Mouse (Mus musculus) embryonic facial prominence, embryonic 15.5 days (tissue): ENCODE results near the gene Itpr2. TPM values are rescaled to one million over a fixed set of nuclear protein-coding genes. Genes with fewer than 3 reads are reported as not detected.
A peak's percentile ranks its signal among the peaks of the same experiment; 100 is the strongest.

ENCODE experiments used
- ATAC-seq: fragments of 200-750 bp; cut with Nextera tagmentation; 2 replicates; pipeline ENCODE4 v1.8.0; 2017; ENCODE audit warnings: low read depth, moderate TSS enrichment; ENCODE audit not compliant: insufficient number of reproducible peaks, low FRiP score, low TSS enrichment
- H3K27ac ChIP-seq: fragments of 300-500 bp; sonication (generic); replicated peaks from 2 replicates; pipeline ENCODE4 v1.5.1; 2015; ENCODE audit warnings: mild to moderate bottlenecking, inconsistent platforms
- H3K27me3 ChIP-seq: fragments of 300-500 bp; sonication (generic); 2 replicates; pipeline ENCODE4 v1.6.1; 2015; ENCODE audit warnings: inconsistent platforms
- H3K36me3 ChIP-seq: fragments of 300-500 bp; sonication (generic); 2 replicates; pipeline ENCODE4 v1.6.1; 2015; ENCODE audit warnings: mild to moderate bottlenecking, inconsistent platforms
- H3K4me1 ChIP-seq: fragments of 300-500 bp; sonication (generic); 2 replicates; pipeline ENCODE4 v1.6.1; 2015; ENCODE audit warnings: inconsistent platforms
- H3K4me2 ChIP-seq: fragments of 300-500 bp; sonication (generic); replicated peaks from 2 replicates; pipeline ENCODE4 v1.6.1; 2015; ENCODE audit warnings: mild to moderate bottlenecking, inconsistent platforms
- H3K4me3 ChIP-seq: fragments of 300-500 bp; sonication (generic); replicated peaks from 2 replicates; pipeline ENCODE4 v1.5.1; 2015; ENCODE audit warnings: mild to moderate bottlenecking, inconsistent platforms
- H3K9ac ChIP-seq: fragments of 300-500 bp; sonication (generic); 2 replicates; pipeline ENCODE4 v1.6.1; 2015; ENCODE audit warnings: inconsistent platforms
- H3K9me3 ChIP-seq: fragments of 300-500 bp; sonication (generic); replicated peaks from 2 replicates; pipeline ENCODE4 v1.6.1; 2016; ENCODE audit warnings: inconsistent platforms
- WGBS: fragments of 180-500 bp; shearing (Covaris S2); methylation state at CpG from one replicate; pipeline ENCODE4 v1.1.7; 2015; 5-methylcytosine and 5-hydroxymethylcytosine counted together
- polyA plus RNA-seq: library from polyadenylated mRNA; unstranded; fragments of >200 nt; fragmentation: Nextera tagmentation; extraction: Ambion mirVana; gene quantifications from 2 replicates; pipeline ENCODE4 v1.2.1, GENCODE M21; 2015

The Itpr2 gene
- polyA plus RNA-seq, 1 experiment from 2014 or later = 13.3 TPM

DNA sequence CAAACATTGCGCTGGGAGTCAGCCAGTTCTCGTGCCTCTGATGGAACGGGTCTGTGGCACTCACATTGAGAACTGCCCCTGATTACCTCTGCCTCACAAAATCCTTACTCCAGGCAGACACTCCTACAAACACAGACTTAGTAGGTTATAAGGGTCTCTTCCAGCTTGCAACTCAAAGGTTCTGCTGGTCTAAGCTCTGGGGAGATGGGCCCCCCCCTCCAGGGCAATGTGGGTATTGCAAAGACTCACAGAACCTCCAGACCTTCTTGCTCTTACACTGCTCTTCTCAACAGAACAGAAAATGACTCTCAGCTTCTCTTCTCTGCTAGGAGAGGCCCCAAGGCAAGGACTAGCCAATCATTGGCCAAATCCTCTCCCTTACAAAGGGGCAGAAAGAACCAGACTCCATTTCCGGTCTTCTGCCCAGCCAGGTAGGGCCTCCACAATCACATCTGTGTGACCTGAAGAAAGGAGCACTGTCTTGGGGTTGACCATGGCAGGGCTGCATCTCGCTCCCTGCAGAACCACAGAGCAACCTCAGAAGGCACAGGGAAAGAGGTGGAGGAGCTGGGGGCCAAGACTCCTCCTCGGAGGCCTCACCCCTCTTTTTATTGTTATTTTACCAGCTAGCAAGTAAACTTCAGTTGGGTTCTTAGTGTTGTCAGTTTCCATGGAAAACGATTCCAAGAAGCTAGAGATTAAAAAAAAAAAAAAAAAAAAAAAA, 244.9 kb downstream of the Itpr2 start:
- H3K27me3 ChIP-seq = no peaks in the 10 kb centered on the region
- H3K9me3 ChIP-seq = no peaks in the 10 kb centered on the region
- H3K9ac ChIP-seq = no peak overlapping the region
- H3K27ac ChIP-seq = no peak overlapping the region
- peaks cover 23% of the 10 kb centered on the region for H3K4me1 ChIP-seq
- no peaks in the 10 kb centered on the region for H3K36me3 ChIP-seq
- no peak overlapping the region for H3K4me3 ChIP-seq
- 86% methylated on average over 7 of the region's 7 CpGs for WGBS
- H3K4me2 ChIP-seq = no peak overlapping the region
- no peak for ATAC-seq

DNA sequence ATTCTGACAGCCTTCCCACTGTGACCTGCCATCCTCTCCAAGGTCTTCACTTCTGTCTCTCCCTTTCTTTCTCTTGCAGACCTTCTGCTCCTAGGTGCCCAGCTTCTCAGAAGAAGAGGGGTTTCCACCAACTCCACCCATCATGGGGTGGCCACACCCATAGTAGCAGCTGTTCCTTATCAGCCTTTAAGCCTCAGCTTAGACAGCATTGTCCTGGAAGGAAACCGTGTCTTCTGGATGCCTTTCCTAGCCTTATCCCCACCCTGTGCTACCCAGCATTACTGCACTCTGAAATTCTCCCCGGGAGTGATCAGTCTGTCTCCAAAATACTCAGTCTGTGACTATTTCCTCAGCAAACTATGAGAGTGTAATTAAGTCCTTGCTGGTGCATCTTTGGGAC, 245.6 kb downstream of the Itpr2 start:
- Histone ChIP-seq H3K4me3 (no peak overlapping the region), H3K4me1 (peaks cover 23% of the 10 kb centered on the region), H3K27ac (no peak overlapping the region), H3K9ac (no peak overlapping the region), H3K36me3 (no peaks in the 10 kb centered on the region), H3K4me2 (no peak overlapping the region), H3K9me3 (no peaks in the 10 kb centered on the region), H3K27me3 (no peaks in the 10 kb centered on the region)
- WGBS = 33% methylated on average over 2 of the region's 2 CpGs
- no peak for ATAC-seq

DNA sequence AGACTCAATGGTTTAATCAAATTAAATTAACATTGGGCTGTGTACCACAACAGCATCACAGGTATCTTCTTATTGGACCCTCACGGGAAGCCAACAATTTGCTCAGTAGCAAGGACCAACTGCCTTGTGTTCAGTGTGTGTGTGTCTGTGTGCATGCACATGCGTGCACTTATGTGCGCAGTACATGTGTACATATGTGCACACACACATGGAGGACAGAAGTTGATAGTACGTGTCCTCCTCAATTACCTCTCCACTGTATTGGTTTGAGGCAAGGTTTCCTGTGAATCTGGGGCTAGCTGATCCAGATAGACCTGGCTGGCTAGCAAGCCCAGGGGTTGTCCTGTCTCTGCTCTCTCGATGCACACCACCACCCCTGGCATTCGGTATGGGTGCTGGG, 246.4 kb downstream of the Itpr2 start:
- no peak overlapping the region for H3K9ac ChIP-seq
- 94% methylated on average over 6 of the region's 6 CpGs for WGBS
- no peak overlapping the region for H3K4me3 ChIP-seq
- ATAC-seq = no peak
- H3K4me2 ChIP-seq = no peak overlapping the region
- no peaks in the 10 kb centered on the region for H3K36me3 ChIP-seq
- no peaks in the 10 kb centered on the region for H3K9me3 ChIP-seq
- H3K4me1 ChIP-seq = peaks cover 23% of the 10 kb centered on the region
- H3K27ac ChIP-seq = no peak overlapping the region
- no peaks in the 10 kb centered on the region for H3K27me3 ChIP-seq

DNA sequence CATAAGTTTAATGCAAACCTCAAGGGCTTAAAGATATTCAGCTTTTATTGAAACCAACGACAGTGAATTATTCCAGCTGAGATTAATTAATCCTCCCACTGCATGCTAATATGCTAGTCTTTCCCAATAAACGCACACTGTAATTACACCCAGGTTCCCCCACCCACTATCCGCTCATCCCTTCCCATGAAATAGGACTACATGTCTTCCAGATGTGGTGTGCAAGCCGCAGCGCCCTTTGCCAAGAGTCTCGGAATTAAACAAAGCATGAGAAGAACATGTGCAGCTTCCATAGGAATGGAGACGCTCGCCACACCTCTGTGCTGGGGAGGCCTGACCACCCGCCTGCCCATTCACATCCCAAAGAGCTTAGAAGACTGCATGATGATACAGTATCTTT, 247.1 kb downstream of the Itpr2 start:
- Histone ChIP-seq H3K9ac (no peak overlapping the region), H3K27me3 (no peaks in the 10 kb centered on the region), H3K9me3 (no peaks in the 10 kb centered on the region), H3K36me3 (no peaks in the 10 kb centered on the region), H3K4me2 (no peak overlapping the region), H3K27ac (0 out of 2 replicates have a peak overlapping the region, but pooled peaks have one; percentile 55), H3K4me1 (peaks cover 23% of the 10 kb centered on the region), H3K4me3 (no peak overlapping the region)
- peak; percentile 83 for ATAC-seq
- 34% methylated on average over 9 of the region's 9 CpGs for WGBS

DNA sequence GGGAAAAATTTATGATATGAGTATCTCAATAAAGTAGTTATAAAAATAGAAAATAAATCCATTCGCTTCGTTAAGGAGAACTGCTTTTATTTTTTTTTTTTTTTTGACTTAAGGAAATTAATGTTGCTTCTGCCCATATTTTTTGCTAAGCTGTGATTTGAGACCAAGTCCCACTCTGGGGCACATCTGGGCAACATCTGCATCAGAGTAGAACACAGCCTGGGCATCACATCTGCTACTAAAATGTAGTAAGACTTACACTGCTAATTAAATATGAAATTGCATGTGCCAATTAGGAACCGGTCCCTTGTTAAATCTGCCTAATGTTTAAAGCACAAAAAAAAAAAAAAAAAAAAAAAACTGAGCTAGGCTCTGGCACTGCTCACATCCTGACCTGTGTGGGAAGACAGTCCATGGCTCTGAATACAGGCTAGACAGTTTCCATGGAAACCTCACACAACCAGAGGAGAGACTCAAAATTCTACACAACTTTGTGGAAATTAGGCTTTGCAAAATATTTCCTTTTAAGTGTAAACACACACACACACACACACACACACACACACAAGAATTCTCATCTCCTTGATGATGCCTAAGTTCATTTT, 247.7 kb downstream of the Itpr2 start:
- Histone ChIP-seq H3K4me2 (no peak overlapping the region), H3K9me3 (no peaks in the 10 kb centered on the region), H3K36me3 (no peaks in the 10 kb centered on the region), H3K27me3 (no peaks in the 10 kb centered on the region), H3K4me3 (no peak overlapping the region), H3K4me1 (peaks cover 23% of the 10 kb centered on the region), H3K27ac (peak overlapping the region; percentile 55; the same call in 1 of the 2 replicates), H3K9ac (no peak overlapping the region)
- 47% methylated on average over 3 of the region's 3 CpGs for WGBS
- peak; percentile 64; the same call in 1 of the 2 replicates for ATAC-seq

DNA sequence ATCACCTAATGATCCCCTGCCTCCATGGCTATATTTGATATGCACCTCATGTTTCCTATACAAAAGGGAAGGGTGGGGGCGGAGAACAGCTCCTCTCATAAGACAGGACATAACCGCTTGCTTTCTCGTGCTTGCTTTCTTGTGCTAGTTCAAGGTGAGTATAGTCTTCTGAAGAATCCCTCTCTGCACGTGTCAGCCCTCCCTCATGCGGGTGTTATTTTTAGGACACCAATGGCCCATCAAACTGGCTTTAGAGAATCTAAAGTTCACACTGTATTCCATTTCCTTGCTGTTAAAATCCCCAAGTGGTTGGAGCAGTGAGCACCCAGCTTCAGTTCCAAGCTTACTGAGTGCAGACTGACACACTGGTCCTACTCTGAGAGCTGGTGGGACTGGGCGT, 252.9 kb downstream of the Itpr2 start:
- Histone ChIP-seq H3K9me3 (no peaks in the 10 kb centered on the region), H3K4me2 (no peak overlapping the region), H3K4me1 (peaks cover 7% of the 10 kb centered on the region; the same call in 1 of the 2 replicates), H3K9ac (no peak overlapping the region), H3K27ac (no peak overlapping the region), H3K36me3 (no peaks in the 10 kb centered on the region), H3K4me3 (no peak overlapping the region), H3K27me3 (no peaks in the 10 kb centered on the region)
- no peak for ATAC-seq
- 87% methylated on average over 6 of the region's 6 CpGs for WGBS

DNA sequence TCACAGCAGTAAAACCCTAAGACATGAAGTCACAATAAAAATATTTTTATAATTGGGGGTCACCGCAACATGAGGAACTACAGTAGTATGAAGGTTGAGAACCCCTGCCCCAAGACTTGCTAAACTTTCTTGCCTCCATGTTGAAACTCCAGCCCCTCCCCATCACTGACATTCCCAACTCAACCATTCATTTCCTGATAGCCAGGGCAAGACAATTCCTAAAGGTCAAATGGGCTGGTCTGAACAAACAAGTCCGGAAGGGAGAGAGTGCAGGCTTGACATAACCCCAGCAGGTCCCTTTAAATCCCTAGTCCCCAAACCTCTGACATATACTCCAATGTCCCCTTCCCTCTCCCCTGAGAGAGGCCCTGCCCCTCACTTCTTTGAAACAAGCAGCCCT, 253.7 kb downstream of the Itpr2 start:
- Histone ChIP-seq H3K9me3 (no peaks in the 10 kb centered on the region), H3K9ac (no peak overlapping the region), H3K27ac (no peak overlapping the region), H3K27me3 (no peaks in the 10 kb centered on the region), H3K36me3 (no peaks in the 10 kb centered on the region), H3K4me3 (no peak overlapping the region), H3K4me2 (no peak overlapping the region), H3K4me1 (no peaks in the 10 kb centered on the region; the same call in 1 of the 2 replicates)
- 87% methylated on average over 2 of the region's 2 CpGs for WGBS
- ATAC-seq = no peak

DNA sequence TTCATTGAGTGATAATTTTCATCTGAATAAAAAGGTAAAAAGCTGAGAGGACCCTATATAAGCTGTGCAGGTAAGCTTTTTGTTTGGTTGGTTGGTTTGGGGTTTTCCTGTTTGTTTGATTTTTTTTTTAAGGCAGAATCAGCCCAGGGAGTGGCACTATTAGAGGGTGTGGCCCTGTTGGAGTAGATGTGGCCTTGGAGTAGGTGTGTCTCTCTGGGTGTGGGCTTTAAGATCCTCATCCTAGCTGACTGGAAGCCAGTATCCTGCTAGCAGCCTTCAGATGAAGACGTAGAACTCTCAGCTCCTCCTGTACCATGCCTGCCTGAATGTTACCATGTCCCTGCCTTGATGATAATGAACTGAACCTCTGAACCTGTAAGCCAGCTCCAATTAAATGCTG, 254.1 kb downstream of the Itpr2 start:
- H3K4me2 ChIP-seq = no peak overlapping the region
- H3K9ac ChIP-seq = no peak overlapping the region
- 74% methylated on average over 1 of the region's 1 CpGs for WGBS
- H3K9me3 ChIP-seq = no peaks in the 10 kb centered on the region
- H3K4me1 ChIP-seq = no peaks in the 10 kb centered on the region
- H3K27me3 ChIP-seq = no peaks in the 10 kb centered on the region
- H3K27ac ChIP-seq = no peak overlapping the region
- no peaks in the 10 kb centered on the region for H3K36me3 ChIP-seq
- ATAC-seq = no peak
- H3K4me3 ChIP-seq = no peak overlapping the region

DNA sequence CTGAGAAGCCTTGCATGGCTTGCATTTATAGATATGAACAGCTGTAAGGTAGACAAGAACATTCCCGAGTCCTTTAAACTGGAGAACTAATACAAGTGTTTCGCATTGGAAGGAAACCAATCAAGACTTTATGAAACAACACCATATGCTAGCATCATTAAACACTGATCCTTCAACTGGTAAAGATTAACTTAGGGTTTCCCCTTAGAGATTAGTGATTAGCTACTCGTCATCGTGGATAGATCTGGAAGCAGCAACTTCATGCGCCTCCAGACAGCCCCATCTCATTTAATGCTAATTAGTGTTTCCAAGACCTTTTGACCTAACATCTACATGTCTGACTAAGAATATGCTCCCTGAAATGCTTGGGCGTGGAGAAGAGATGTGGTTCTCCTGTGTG, 255.7 kb downstream of the Itpr2 start:
- Histone ChIP-seq H3K36me3 (no peaks in the 10 kb centered on the region), H3K27me3 (no peaks in the 10 kb centered on the region), H3K4me2 (no peak overlapping the region), H3K27ac (no peak overlapping the region), H3K9me3 (no peaks in the 10 kb centered on the region), H3K4me1 (no peaks in the 10 kb centered on the region), H3K9ac (no peak overlapping the region), H3K4me3 (no peak overlapping the region)
- no peak for ATAC-seq
- 50% methylated on average over 6 of the region's 6 CpGs for WGBS

DNA sequence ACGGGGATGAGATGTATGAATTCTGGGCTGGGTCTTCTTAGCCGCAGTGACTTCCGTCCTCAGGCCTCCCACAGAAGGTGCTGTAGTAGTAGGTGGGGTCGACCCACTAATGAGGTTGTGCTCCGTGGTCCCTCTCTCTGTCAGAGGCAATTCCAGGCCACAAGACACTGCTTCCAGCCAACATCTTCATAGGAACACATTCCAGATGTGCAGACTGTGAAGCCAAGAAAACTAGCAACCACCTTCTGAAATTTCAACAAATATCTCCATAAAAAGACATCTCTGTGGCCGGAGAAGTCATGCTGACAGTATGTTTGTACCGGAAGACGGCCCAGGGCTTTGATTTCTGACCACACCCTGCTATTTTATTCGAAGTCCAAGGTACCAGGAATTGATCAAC, 256.1 kb downstream of the Itpr2 start:
- no peak overlapping the region for H3K4me3 ChIP-seq
- no peak overlapping the region for H3K27ac ChIP-seq
- no peaks in the 10 kb centered on the region for H3K4me1 ChIP-seq
- 44% methylated on average over 9 of the region's 9 CpGs for WGBS
- ATAC-seq = 0 out of 2 replicates have a peak, but pooled peaks have one; percentile 39
- no peaks in the 10 kb centered on the region for H3K27me3 ChIP-seq
- no peak overlapping the region for H3K4me2 ChIP-seq
- H3K36me3 ChIP-seq = no peaks in the 10 kb centered on the region
- H3K9ac ChIP-seq = no peak overlapping the region
- H3K9me3 ChIP-seq = no peaks in the 10 kb centered on the region

DNA sequence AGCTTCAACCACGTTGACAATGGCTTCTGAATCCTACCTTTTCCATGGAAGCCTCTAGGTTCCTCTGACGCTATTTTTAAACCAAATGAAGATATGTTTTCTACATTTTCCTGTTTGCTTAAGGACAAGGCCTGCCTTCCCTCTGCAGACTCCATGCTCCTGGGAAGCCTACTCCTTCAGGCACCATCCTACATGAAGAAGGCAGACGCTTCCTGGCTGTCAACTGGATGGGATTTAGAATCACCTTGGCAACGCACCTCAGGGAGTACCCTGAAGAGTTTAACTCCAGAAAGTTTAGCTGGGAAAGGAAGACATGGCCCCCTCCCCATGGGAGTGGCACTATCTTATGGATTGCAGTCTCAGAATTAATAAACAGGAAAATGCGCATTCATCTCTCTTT, 259.0 kb downstream of the Itpr2 start:
- 66% methylated on average over 5 of the region's 5 CpGs for WGBS
- H3K9me3 ChIP-seq = no peaks in the 10 kb centered on the region
- ATAC-seq = no peak
- no peak overlapping the region for H3K9ac ChIP-seq
- H3K4me2 ChIP-seq = no peak overlapping the region
- 0 out of 2 replicates have a peak, but pooled peaks cover 3% of the 10 kb centered on the region for H3K36me3 ChIP-seq
- H3K4me3 ChIP-seq = no peak overlapping the region
- no peak overlapping the region for H3K27ac ChIP-seq
- H3K27me3 ChIP-seq = no peaks in the 10 kb centered on the region
- no peaks in the 10 kb centered on the region for H3K4me1 ChIP-seq

GRCm38 (mm10) chr6:146241336-146241735, 260.7 kb downstream of the Itpr2 start:
- Histone ChIP-seq H3K4me1 (no peaks in the 10 kb centered on the region), H3K9ac (no peak overlapping the region), H3K27ac (no peak overlapping the region), H3K36me3 (0 out of 2 replicates have a peak, but pooled peaks cover 3% of the 10 kb centered on the region), H3K4me3 (no peak overlapping the region), H3K9me3 (no peaks in the 10 kb centered on the region; the same call in 1 of the 2 replicates), H3K4me2 (no peak overlapping the region), H3K27me3 (no peaks in the 10 kb centered on the region)
- ATAC-seq = no peak
- 81% methylated on average over 3 of the region's 3 CpGs for WGBS
